Mouse (Mus musculus) macrophage (primary cell): ENCODE measurements around the gene Atoh8. TPM values are rescaled to one million over a fixed set of nuclear protein-coding genes. Genes with fewer than 3 reads are reported as not detected.

Source experiments
- H3K27ac ChIP-seq: fragments of 350-480 bp; formaldehyde crosslinking; 2 replicates; pipeline ENCODE4 v1.9.0; 2021
- H3K36me3 ChIP-seq: fragments of 350-480 bp; formaldehyde crosslinking; 2 replicates; pipeline ENCODE4 v1.9.0; 2021; ENCODE audit errors: inconsistent target
- H3K4me3 ChIP-seq: fragments of 350-480 bp; formaldehyde crosslinking; 2 replicates; pipeline ENCODE4 v1.9.0; 2021; ENCODE audit errors: inconsistent target
- H3K79me2 ChIP-seq: fragments of 350-480 bp; formaldehyde crosslinking; 2 replicates; pipeline ENCODE4 v1.9.0; 2021; ENCODE audit errors: inconsistent target
- WGBS: methylation state at CpG from one replicate; pipeline ENCODE4 v1.1.7; 2026; ENCODE audit warnings: inconsistent platforms; ENCODE audit not compliant: missing documents; 5-methylcytosine and 5-hydroxymethylcytosine counted together
- polyA plus RNA-seq: library from polyadenylated mRNA; stranded (reverse); fragments of 250-400 nt; gene quantifications from 3 replicates; pipeline ENCODE4 v1.2.4, GENCODE M21; 2018; ENCODE audit warnings: inconsistent platforms

Gene Atoh8
- polyA plus RNA-seq, 1 experiment from 2014 or later, result not detected

DNA sequence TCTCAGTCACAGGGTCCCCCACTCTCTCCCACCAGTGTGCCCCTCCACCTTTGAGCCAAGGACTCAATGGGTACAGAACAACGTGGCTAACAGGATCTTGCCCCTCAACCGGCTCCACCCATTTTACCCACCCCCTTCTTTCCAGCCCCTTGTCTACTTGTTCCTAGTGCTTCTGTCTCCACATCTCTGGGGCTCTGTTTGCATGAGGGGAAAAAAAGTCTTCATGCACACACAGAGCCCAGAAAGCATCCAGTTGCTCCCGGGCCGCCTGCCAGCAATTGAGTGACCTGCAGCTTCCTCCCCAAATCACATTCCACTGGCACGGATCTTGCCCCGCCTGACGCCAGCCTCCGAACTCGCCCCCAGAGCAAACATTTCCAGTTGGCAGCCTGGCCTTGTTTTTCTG lies 8.8 kb upstream of the Atoh8 start:
- Histone ChIP-seq H3K27ac (no peak overlapping the region), H3K79me2 (no peaks in the 10 kb centered on the region), H3K4me3 (no peak overlapping the region), H3K36me3 (no peaks in the 10 kb centered on the region)
- 51% methylated on average over 9 of the region's 9 CpGs for WGBS

GRCm38 (mm10) chr6:72242532-72243320 lies 7.3 kb upstream of the Atoh8 start:
- H3K79me2 ChIP-seq, result no peaks in the 10 kb centered on the region
- no peaks in the 10 kb centered on the region for H3K36me3 ChIP-seq
- H3K27ac ChIP-seq, result no peak overlapping the region
- WGBS, result 92% methylated on average over 13 of the region's 13 CpGs
- H3K4me3 ChIP-seq, result no peak overlapping the region

- no peaks in the 10 kb centered on the region for H3K36me3 ChIP-seq
- no peak overlapping the region for H3K4me3 ChIP-seq
- no peak overlapping the region for H3K27ac ChIP-seq
- WGBS, result 76% methylated on average over 8 of the region's 8 CpGs
- H3K79me2 ChIP-seq, result no peaks in the 10 kb centered on the region
Observed at GRCm38 (mm10) chr6:72241843-72242154, 6.4 kb upstream of the Atoh8 start.

GRCm38 (mm10) chr6:72241133-72241842 lies 5.9 kb upstream of the Atoh8 start:
- Histone ChIP-seq H3K36me3 (no peaks in the 10 kb centered on the region), H3K4me3 (no peak overlapping the region), H3K79me2 (no peaks in the 10 kb centered on the region), H3K27ac (no peak overlapping the region)
- WGBS, result 27% methylated on average over 8 of the region's 8 CpGs

DNA sequence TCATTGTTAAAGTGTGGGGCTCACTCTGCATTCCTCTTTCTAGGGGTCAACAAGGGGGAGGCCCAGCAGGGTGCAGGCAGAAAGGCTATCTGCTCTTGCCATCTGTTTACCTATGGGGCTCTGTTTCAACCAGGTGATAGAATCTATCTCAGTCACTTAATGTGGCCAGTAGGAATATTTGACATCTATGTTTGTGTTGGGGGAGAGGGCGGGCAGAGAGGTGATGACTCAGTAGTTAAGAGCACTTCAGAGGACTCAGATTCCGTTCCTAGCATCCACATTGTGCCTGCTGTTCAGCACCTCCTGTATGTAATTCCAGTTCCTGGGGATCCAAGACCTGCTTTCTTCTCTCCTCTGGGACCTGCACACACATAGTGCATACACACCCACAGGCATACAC lies 4.7 kb upstream of the Atoh8 start:
- WGBS, result 78% methylated on average over 2 of the region's 2 CpGs
- H3K36me3 ChIP-seq, result no peaks in the 10 kb centered on the region
- no peak overlapping the region for H3K4me3 ChIP-seq

GRCm38 (mm10) chr6:72237035-72237434 lies 1.7 kb upstream of the Atoh8 start:
- no peak overlapping the region for H3K4me3 ChIP-seq
- 0% methylated on average over 5 of the region's 5 CpGs for WGBS
- no peaks in the 10 kb centered on the region for H3K79me2 ChIP-seq
- H3K36me3 ChIP-seq, result no peaks in the 10 kb centered on the region
- no peak overlapping the region for H3K27ac ChIP-seq

More for the DNA sequence above, 4.7 kb upstream of the Atoh8 start:
- Histone ChIP-seq H3K79me2 (no peaks in the 10 kb centered on the region), H3K27ac (no peak overlapping the region)

GRCm38 (mm10) chr6:72235807-72236407 lies 530 bp upstream of the Atoh8 start:
- 38% methylated on average over 16 of the region's 16 CpGs for WGBS
- H3K4me3 ChIP-seq, result no peak overlapping the region
- H3K27ac ChIP-seq, result no peak overlapping the region
- H3K79me2 ChIP-seq, result no peaks in the 10 kb centered on the region
- no peaks in the 10 kb centered on the region for H3K36me3 ChIP-seq

- Histone ChIP-seq H3K36me3 (no peaks in the 10 kb centered on the region), H3K27ac (no peak overlapping the region), H3K4me3 (no peak overlapping the region), H3K79me2 (no peaks in the 10 kb centered on the region)
- WGBS, result under 1% methylated on average over 78 of the region's 79 CpGs
Observed at GRCm38 (mm10) chr6:72234372-72235097, 842 bp downstream of the Atoh8 start.

- Histone ChIP-seq H3K79me2 (no peaks in the 10 kb centered on the region), H3K4me3 (no peak overlapping the region), H3K36me3 (no peaks in the 10 kb centered on the region), H3K27ac (no peak overlapping the region)
- 12% methylated on average over 13 of the region's 13 CpGs for WGBS
Observed at GRCm38 (mm10) chr6:72233950-72234349, 1.4 kb downstream of the Atoh8 start.

GRCm38 (mm10) chr6:72232870-72233269 lies 2.5 kb downstream of the Atoh8 start:
- 79% methylated on average over 5 of the region's 5 CpGs for WGBS
- no peaks in the 10 kb centered on the region for H3K79me2 ChIP-seq
- H3K36me3 ChIP-seq, result no peaks in the 10 kb centered on the region
- H3K4me3 ChIP-seq, result no peak overlapping the region
- H3K27ac ChIP-seq, result no peak overlapping the region

DNA sequence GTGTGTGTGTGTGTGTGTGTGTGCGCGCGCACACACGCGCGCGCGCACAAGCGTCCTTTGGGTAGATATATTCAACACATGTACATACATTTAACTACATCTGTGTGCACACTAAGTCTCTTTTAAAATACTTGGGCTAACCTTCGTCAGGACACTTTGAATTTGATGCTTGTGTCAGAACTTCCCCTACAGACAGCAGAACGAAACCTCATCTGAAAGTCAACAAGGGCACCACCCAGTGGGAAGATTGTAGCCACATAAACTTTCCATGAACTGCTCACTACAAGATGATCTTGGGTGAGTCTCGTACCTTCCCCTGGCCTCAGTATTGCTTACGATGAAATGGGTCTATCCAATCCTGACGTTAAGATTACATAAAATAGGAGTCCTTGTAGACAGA lies 3.0 kb downstream of the Atoh8 start:
- H3K79me2 ChIP-seq, result no peaks in the 10 kb centered on the region
- H3K36me3 ChIP-seq, result no peaks in the 10 kb centered on the region
- no peak overlapping the region for H3K27ac ChIP-seq
- H3K4me3 ChIP-seq, result no peak overlapping the region
- WGBS, result 71% methylated on average over 12 of the region's 14 CpGs

GRCm38 (mm10) chr6:72230875-72231274 lies 4.5 kb downstream of the Atoh8 start:
- Histone ChIP-seq H3K36me3 (no peaks in the 10 kb centered on the region), H3K27ac (no peak overlapping the region), H3K79me2 (no peaks in the 10 kb centered on the region), H3K4me3 (no peak overlapping the region)
- WGBS, result 59% methylated on average over 5 of the region's 5 CpGs

DNA sequence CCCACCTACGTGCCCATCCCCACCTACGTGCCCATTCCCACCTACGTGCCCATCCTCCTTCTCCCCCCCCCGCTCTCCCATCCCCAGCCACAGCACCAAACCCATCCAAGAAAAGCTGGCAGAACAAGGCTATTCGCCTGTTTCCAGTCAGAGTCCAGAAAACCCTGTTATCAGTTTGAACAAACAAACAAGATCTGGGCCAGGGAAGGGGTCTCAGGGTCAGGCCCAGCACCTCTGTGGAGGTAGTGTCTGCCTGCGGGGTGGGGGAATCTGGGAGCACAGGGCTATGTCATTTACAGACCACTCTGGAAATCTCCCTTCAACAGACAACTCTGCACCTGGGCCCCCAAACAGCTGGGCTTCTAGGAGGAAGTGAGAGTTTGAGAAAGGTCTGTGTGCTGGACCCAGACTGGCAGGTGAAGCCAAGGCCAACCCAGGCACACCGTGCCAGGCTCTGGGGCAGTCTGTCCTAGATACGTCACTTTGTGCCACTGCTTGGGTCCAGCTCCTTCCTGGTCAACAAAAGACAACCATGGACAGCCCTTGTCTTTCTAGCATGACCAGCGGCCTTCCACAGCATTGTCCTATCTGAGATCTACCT lies 7.6 kb downstream of the Atoh8 start:
- no peak overlapping the region for H3K27ac ChIP-seq
- WGBS, result 69% methylated on average over 7 of the region's 9 CpGs
- no peak overlapping the region for H3K4me3 ChIP-seq
- H3K79me2 ChIP-seq, result no peaks in the 10 kb centered on the region
- no peaks in the 10 kb centered on the region for H3K36me3 ChIP-seq

GRCm38 (mm10) chr6:72227011-72227410 lies 8.4 kb downstream of the Atoh8 start:
- H3K36me3 ChIP-seq, result no peaks in the 10 kb centered on the region
- no peaks in the 10 kb centered on the region for H3K79me2 ChIP-seq
- WGBS, result 82% methylated on average over 3 of the region's 4 CpGs
- H3K4me3 ChIP-seq, result no peak overlapping the region
- no peak overlapping the region for H3K27ac ChIP-seq
